Mouse (Mus musculus) cerebellum, adult 2 months (tissue): ENCODE measurements around the gene Tmem135. TPM values are rescaled to one million over a fixed set of nuclear protein-coding genes. Genes with fewer than 3 reads are reported as not detected.

Source experiments
- DNase-seq, 2 experiments: peaks; one replicate each; pipeline ENCODE4 v3.0.0; 2021
- H3K27ac ChIP-seq: fragments of 200-500 bp; 2 replicates; pipeline ENCODE4 v1.5.1; 2012; ENCODE audit warnings: low read length, control low read depth, inconsistent platforms; ENCODE audit not compliant: insufficient read depth
- H3K27me3 ChIP-seq: fragments of 200-500 bp; 2 replicates; pipeline ENCODE4 v1.6.1; 2012; ENCODE audit warnings: inconsistent platforms, mild to moderate bottlenecking, low read length, moderate library complexity; ENCODE audit not compliant: control insufficient read depth, insufficient read depth
- H3K4me1 ChIP-seq: fragments of 200-500 bp; 2 replicates; pipeline ENCODE4 v1.6.1; 2011; ENCODE audit warnings: low read length; ENCODE audit not compliant: control insufficient read depth, insufficient read depth
- H3K4me3 ChIP-seq: fragments of 200-500 bp; replicated peaks from 2 replicates; pipeline ENCODE3; 2011; ENCODE audit warnings: mild to moderate bottlenecking, low read depth, low read length, control low read depth; ENCODE audit not compliant: insufficient read depth
- CTCF ChIP-seq: fragments of 200-500 bp; IDR thresholded peaks from 2 replicates; pipeline ENCODE4 v1.5.1; 2011; ENCODE audit warnings: low read depth, mild to moderate bottlenecking, control low read depth, low read length, moderate library complexity, borderline replicate concordance; ENCODE audit not compliant: insufficient read depth
- POLR2A ChIP-seq: fragments of 200-500 bp; IDR thresholded peaks from 2 replicates; pipeline ENCODE4 v1.6.1; 2011; ENCODE audit warnings: low read length, control low read depth, borderline replicate concordance; ENCODE audit not compliant: insufficient read depth
- WGBS: fragments of 180-500 bp; shearing (Covaris S2); methylation state at CpG from one replicate; pipeline ENCODE4 v1.1.7; 2018; 5-methylcytosine and 5-hydroxymethylcytosine counted together
- polyA plus RNA-seq: library from polyadenylated mRNA; depleted of rRNA; stranded (reverse); fragments of >200 nt; gene quantifications from 2 replicates; pipeline ENCODE4 v1.2.3, GENCODE M21; 2012

The Tmem135 gene
- polyA plus RNA-seq, 1 experiment = 42.7 TPM

GRCm38 (mm10) chr7:89401936-89402335 is 2.1 kb downstream of the Tmem135 start:
- Histone ChIP-seq H3K27ac (no peak overlapping the region), H3K4me1 (no peaks in the 10 kb centered on the region), H3K27me3 (no peaks in the 10 kb centered on the region), H3K4me3 (no peak overlapping the region)
- TF ChIP-seq CTCF (no peak), POLR2A (no peak)
- WGBS = 95% methylated on average over 3 of the region's 3 CpGs
- peak in 1 of 2 experiments; percentile 10 for DNase-seq

DNA sequence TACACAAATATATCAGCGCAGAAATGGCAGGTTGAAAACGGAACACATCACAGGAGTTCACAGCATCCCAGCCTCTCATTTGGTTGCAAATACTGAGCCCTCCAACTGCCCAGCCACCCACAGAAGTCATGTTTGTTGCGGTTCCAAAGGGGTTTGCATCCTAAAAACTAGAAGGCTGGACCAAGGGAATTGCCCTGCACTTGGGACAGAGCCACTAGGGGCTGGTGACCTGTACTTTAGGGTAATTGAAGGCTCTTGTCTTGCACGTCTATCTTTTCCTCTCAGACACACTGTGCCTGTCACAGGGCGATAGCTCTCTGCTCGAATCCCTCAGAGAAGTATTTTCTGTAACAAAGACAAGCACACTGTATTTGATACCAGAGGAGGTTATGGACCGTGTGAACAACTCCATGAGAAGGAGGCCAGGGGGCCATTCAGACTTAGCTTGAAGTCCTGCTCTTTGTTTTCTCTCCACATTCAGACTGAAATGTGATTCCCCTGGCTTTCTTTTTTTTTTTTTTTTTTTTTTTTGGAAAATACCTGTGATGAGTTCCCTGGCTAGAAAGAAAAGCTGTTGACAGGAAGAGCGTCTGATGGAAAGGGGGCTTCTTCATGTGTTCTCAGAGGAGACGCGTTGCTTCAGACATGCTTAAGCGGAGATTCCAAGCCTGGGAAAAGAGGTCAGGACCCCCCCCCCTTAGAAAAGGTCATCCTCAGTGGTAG is 2.7 kb downstream of the Tmem135 start:
- WGBS = 82% methylated on average over 11 of the region's 11 CpGs
- Histone ChIP-seq H3K4me3 (no peak overlapping the region), H3K27me3 (no peaks in the 10 kb centered on the region), H3K27ac (no peak overlapping the region), H3K4me1 (no peaks in the 10 kb centered on the region)
- TF ChIP-seq POLR2A (no peak), CTCF (no peak)
- DNase-seq = no peak

DNA sequence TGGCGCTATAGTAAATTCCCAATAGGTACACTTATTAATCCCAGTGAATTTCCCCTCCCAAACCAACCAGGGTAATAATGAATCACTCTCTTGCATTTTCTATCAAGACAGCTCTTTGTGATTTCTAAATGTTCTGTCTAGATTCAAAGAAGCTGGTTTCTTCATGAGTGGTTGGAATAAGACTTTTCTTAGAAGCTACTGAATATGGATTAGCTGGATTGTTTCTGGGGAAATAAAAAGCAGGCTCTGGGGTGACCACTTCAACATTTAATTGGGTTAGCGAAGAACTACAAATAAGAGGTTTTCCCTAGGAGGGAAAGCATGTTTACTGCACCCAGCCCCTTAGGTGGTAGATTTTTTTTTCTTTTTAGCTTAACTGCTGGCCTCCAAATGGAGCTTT is 3.3 kb downstream of the Tmem135 start:
- Histone ChIP-seq H3K4me1 (no peaks in the 10 kb centered on the region), H3K4me3 (no peak overlapping the region), H3K27me3 (no peaks in the 10 kb centered on the region), H3K27ac (no peak overlapping the region)
- TF ChIP-seq POLR2A (no peak), CTCF (no peak)
- 88% methylated on average over 2 of the region's 2 CpGs for WGBS
- no peak for DNase-seq

- Histone ChIP-seq H3K27ac (no peak overlapping the region), H3K4me3 (no peak overlapping the region), H3K4me1 (no peaks in the 10 kb centered on the region), H3K27me3 (no peaks in the 10 kb centered on the region)
- TF ChIP-seq POLR2A (no peak), CTCF (no peak)
- DNase-seq = no peak
- 74% methylated on average over 3 of the region's 3 CpGs for WGBS
These were observed 6.0 kb downstream of the Tmem135 start for GRCm38 (mm10) chr7:89397837-89398534.

- no peak for DNase-seq
- TF ChIP-seq CTCF (no peak), POLR2A (no peak)
- no peaks in the 10 kb centered on the region for H3K4me1 ChIP-seq
- 78% methylated on average over 8 of the region's 8 CpGs for WGBS
- H3K27me3 ChIP-seq = no peaks in the 10 kb centered on the region
- H3K4me3 ChIP-seq = no peak overlapping the region
- no peak overlapping the region for H3K27ac ChIP-seq
These were observed 7.6 kb downstream of the Tmem135 start for GRCm38 (mm10) chr7:89396386-89396785.

DNA sequence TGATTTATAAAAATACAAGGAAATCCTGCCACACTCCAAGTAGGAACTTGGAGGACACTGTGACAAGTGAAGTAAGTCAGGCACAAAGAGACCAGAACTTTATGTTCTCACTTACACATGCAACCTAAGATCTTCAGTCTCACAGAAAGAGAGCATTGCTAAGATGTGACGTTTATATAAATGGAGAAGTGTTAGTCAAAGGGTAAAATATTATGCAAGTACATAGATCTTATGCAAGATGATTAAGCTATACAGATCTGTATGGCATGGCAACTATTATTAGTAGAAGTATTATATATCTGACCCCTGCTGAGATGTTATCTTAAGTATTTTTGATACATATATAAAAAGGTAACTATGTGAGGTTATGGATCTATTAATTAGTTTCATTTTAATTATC is 8.6 kb downstream of the Tmem135 start:
- TF ChIP-seq POLR2A = no peak
- no peak for TF ChIP-seq CTCF
- Histone ChIP-seq H3K27ac (no peak overlapping the region), H3K4me1 (no peaks in the 10 kb centered on the region), H3K4me3 (no peak overlapping the region), H3K27me3 (no peaks in the 10 kb centered on the region)
- no peak for DNase-seq
- WGBS = 77% methylated on average over 1 of the region's 1 CpGs

- WGBS = 97% methylated on average over 1 of the region's 1 CpGs
- no peak overlapping the region for H3K4me3 ChIP-seq
- H3K27ac ChIP-seq = no peak overlapping the region
- TF ChIP-seq POLR2A (no peak), CTCF (no peak)
- DNase-seq = no peak
- H3K4me1 ChIP-seq = no peaks in the 10 kb centered on the region
- no peaks in the 10 kb centered on the region for H3K27me3 ChIP-seq
These were observed 11.2 kb downstream of the Tmem135 start for GRCm38 (mm10) chr7:89392825-89393224.

- Histone ChIP-seq H3K27me3 (no peaks in the 10 kb centered on the region), H3K27ac (no peak overlapping the region), H3K4me1 (no peaks in the 10 kb centered on the region), H3K4me3 (no peak overlapping the region)
- TF ChIP-seq POLR2A = no peak
- no peak for TF ChIP-seq CTCF
- WGBS = 54% methylated on average over 4 of the region's 4 CpGs
- no peak for DNase-seq
These were observed 11.6 kb downstream of the Tmem135 start for GRCm38 (mm10) chr7:89392388-89392787.
